Mouse (Mus musculus): ENCODE data around the gene Lsm3.

Lsm3 gene

GRCm38 (mm10) chr6:91514135-91514534, 1.6 kb upstream of the Lsm3 start:
- no peak for DNase-seq

DNA sequence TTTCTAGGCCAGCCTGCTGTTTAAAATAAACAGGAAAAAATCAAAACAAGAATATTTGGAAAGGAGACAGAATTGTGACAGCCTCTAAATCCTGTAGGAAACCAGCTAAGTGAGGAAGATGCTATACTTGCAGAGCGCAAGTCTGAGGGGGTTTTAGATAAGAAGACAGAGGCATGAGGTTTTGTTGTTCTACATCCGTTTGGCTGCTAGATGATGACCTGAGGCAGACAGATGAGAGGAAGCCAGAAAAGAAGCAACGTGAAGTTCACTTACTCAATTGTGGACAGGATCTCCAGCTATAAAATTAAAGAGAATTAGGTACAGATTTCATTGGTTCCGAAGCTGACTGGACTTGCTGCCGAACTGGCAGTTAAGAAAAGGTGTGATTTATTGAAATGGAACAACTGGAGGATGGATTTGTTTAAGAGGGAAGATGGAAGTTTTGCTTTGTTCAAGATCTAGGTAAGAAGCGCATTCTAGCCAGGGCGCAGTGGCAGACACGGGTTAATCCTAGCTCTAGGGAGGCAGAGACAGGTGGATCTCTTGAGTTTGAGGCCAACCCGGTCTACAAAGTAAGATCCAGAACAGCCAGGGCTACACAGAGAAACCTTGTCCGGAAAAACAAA, 878 bp upstream of the Lsm3 start:
- DNase-seq: peak; percentile 30

- no peak for DNase-seq
These were observed 2.8 kb downstream of the Lsm3 start for GRCm38 (mm10) chr6:91518454-91519020.

DNA sequence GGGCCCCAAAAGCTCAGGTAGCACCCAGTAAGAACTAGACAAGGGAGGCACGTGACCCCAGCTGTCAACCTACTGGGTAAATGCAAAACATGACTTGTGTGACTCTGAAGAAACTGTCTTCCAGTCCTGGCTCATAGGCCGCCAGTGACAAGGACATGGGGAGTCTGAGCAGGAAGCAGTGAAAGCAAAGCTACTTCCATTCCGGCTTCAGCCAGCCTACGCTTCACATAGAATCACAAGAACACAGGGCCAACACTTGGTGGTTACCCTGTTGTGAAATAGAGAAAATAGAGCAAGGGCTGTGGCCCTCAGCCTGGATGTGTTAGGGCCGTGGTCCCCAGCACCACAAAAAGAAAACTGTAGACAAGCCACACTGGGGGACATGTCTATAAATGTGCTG, 7.1 kb downstream of the Lsm3 start:
- no peak for DNase-seq

GRCm38 (mm10) chr6:91525544-91525943, 9.8 kb downstream of the Lsm3 start:
- DNase-seq: no peak

GRCm38 (mm10) chr6:91527227-91527860, 11.6 kb downstream of the Lsm3 start:
- DNase-seq: peak; percentile 69

GRCm38 (mm10) chr6:91528265-91528664, 12.5 kb downstream of the Lsm3 start:
- DNase-seq: no peak

GRCm38 (mm10) chr6:91530673-91531072, 14.9 kb downstream of the Lsm3 start:
- no peak for DNase-seq

- DNase-seq: no peak
These were observed 15.5 kb downstream of the Lsm3 start for GRCm38 (mm10) chr6:91531276-91531675.

- no peak for DNase-seq
These were observed 16.9 kb downstream of the Lsm3 start for GRCm38 (mm10) chr6:91532661-91533060.

DNA sequence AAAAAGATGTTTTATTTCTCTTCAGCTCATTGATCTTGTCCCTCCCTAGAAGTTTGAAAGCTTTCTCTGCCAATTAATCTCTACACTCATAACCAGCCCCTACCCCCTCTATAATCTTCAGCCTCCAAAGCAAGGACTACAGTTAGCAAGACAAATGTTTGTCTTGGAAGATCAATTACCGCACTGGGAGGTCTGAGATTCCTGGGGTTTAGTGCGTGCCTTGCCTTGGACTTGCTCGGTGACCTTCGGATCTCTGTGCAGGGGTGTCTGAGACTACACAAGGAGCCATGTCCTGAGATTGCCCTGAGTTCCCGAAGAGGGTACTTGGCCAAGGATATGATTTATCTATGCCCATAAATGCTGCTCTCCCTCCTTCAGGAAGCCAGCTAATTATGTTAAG, 17.6 kb downstream of the Lsm3 start:
- peak; percentile 54 for DNase-seq

DNA sequence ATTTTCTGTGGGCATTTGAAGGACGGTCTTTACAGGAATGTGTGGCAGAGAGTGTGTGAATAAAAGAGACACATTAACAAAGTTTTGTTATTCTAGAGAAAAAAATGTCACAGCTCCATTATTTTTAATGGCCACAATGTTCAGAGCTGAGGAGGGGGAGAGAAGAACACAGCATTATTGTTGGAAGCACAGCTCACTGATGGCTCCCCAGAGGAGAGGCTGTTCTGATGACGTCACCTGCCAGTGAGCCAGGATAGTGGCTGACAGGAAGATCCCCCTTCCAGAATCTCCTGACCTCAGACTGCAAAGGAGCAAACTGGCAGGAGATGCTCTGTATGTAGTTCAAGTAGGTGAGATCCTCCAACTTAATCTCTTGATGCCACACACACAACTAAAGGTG, 18.0 kb downstream of the Lsm3 start:
- no peak for DNase-seq

GRCm38 (mm10) chr6:91534268-91534667, 18.5 kb downstream of the Lsm3 start:
- DNase-seq: no peak

- DNase-seq: no peak
These were observed 19.5 kb downstream of the Lsm3 start for GRCm38 (mm10) chr6:91535231-91535630.

DNA sequence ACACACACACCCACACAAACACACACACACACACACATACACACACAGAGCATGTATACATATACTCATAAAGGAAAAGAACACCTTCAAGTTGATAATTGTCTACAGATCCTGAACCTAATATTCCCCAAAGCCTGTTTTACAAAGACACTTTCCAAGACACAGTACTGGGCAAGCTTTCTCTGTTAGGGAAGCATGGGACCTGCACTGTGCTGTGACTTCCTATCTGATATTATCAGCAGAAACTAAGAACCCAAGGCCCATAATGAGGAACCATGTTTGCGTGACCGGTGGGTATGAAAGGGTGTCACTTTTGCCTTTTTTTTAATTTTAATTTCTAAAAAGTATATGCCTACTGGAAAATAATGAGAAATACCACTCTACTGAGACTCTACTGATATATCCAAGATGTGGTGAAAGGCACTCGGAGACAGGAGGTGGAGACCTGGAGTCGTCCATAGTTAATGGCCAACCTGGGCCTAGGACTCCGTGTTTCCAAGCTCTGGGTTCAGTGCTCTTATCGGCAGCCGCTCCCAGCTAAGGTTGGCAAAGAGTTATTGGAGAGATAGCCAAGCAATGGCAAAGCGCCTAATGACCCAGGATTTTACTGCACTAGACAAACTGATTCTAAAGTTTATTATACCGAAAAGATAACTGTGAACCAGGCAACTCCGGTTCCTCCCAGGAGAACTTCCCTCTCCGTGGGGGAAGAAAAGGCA, 20.5 kb downstream of the Lsm3 start:
- no peak for DNase-seq

- DNase-seq: no peak
These were observed 25.5 kb downstream of the Lsm3 start for GRCm38 (mm10) chr6:91541276-91541675.

DNA sequence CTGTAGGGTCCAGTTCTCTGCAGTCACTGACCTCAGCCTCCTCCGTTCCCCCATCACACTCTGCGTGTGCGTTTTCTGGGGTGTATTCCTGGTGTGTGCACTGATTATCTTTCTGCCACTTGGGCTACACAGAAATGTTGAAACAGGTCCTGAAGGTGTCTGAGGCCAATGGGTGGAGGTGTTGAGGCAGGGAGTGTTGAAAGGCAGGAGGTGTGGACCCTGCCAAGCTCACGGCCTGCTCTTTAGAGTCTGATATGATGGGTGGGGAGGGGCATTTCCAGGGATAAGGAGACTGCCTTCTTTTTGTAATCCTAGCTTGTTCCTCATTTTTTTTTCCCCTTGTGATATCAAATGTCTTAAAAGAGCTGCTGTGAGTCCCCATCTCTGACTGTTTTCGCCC, 27.3 kb downstream of the Lsm3 start:
- DNase-seq: no peak

- no peak for DNase-seq
These were observed 30.6 kb downstream of the Lsm3 start for GRCm38 (mm10) chr6:91546241-91546884.

DNA sequence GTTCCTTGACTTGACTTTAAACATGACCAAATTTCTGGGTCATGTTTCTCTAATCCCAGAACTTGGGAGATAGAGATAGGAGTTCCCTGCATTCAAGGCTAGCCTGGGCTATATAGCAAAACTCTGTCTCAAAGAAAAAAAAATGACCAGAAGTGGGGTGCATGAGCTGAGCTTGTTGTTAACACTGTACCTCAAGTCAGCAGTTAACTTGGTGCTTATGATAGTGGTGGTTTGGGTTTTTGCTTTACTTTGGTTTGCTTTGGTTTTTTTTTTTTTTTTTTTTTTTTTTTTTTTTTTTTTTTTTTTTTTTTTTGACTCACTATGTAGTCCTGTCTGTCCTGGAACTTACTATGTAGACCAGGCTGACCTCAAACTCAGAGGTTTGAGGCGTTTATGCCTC, 31.6 kb downstream of the Lsm3 start:
- DNase-seq: no peak

DNA sequence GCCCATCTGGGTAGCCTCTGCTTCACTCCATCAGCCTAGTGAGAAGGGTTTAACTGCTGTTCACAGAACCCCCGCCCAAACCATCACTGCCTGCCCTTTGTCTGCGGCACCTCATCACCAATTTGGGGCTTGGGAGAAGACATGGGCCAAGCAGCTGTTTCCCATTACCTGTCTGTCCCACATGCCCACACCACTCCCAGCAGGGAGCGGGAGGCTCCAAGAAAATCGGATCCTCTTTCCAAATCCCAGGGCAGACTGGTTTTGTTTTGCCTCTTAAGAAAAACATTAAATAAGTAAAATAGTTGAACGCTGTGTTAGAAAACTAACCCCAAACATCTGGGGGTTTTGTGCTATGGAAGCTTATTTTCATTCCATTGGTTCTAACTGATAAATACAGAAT, 33.9 kb downstream of the Lsm3 start:
- peak; percentile 71 for DNase-seq

GRCm38 (mm10) chr6:91551671-91552070, 35.9 kb downstream of the Lsm3 start:
- DNase-seq: no peak

GRCm38 (mm10) chr6:91552693-91553092, 37.0 kb downstream of the Lsm3 start:
- DNase-seq: no peak

GRCm38 (mm10) chr6:91558565-91558964, 42.8 kb downstream of the Lsm3 start:
- no peak for DNase-seq
